Mouse (Mus musculus) liver, embryonic 12.5 days (tissue): ENCODE results near the gene C1qtnf6. TPM values are rescaled to one million over a fixed set of nuclear protein-coding genes. Genes with fewer than 3 reads are reported as not detected.

Experiments used
- ATAC-seq: fragments of 200-750 bp; cut with Nextera tagmentation; 2 replicates; pipeline ENCODE4 v1.8.0; 2017; ENCODE audit warnings: moderate number of reproducible peaks, mild to moderate bottlenecking, moderate library complexity
- H3K27ac ChIP-seq: fragments of 300-500 bp; sonication (generic); 2 replicates; pipeline ENCODE4 v1.5.1; 2016; ENCODE audit warnings: mild to moderate bottlenecking
- H3K27me3 ChIP-seq: fragments of 300-500 bp; sonication (generic); replicated peaks from 2 replicates; pipeline ENCODE4 v1.6.1; 2016; ENCODE audit warnings: mild to moderate bottlenecking, moderate library complexity
- H3K36me3 ChIP-seq: fragments of 300-500 bp; sonication (generic); 2 replicates; pipeline ENCODE4 v1.6.1; 2016; ENCODE audit warnings: mild to moderate bottlenecking, moderate library complexity
- H3K4me1 ChIP-seq: fragments of 300-500 bp; sonication (generic); 2 replicates; pipeline ENCODE4 v1.6.1; 2016
- H3K4me2 ChIP-seq: fragments of 300-500 bp; sonication (generic); 2 replicates; pipeline ENCODE4 v1.6.1; 2016; ENCODE audit warnings: mild to moderate bottlenecking, moderate library complexity
- H3K4me3 ChIP-seq: fragments of 300-500 bp; sonication (generic); 2 replicates; pipeline ENCODE4 v1.5.1; 2016; ENCODE audit warnings: mild to moderate bottlenecking, moderate library complexity
- H3K9ac ChIP-seq: fragments of 300-500 bp; sonication (generic); 2 replicates; pipeline ENCODE4 v1.6.1; 2016; ENCODE audit warnings: mild to moderate bottlenecking, moderate library complexity
- H3K9me3 ChIP-seq: fragments of 300-500 bp; sonication (generic); replicated peaks from 2 replicates; pipeline ENCODE4 v1.6.1; 2016; ENCODE audit warnings: mild to moderate bottlenecking, moderate library complexity
- WGBS: fragments of 180-500 bp; shearing (Covaris S2); methylation state at CpG from one replicate; pipeline ENCODE4 v1.1.7; 2016; ENCODE audit not compliant: insufficient replicate concordance; 5-methylcytosine and 5-hydroxymethylcytosine counted together
- polyA plus RNA-seq: library from polyadenylated mRNA; unstranded; fragments of >200 nt; fragmentation: Nextera tagmentation; extraction: Ambion mirVana; gene quantifications from 2 replicates; pipeline ENCODE4 v1.2.1, GENCODE M21; 2016

C1qtnf6 gene
- polyA plus RNA-seq, 1 experiment from 2014 or later, result 5.6 TPM

- Histone ChIP-seq H3K4me3 (no peak overlapping the region), H3K9me3 (no peaks in the 10 kb centered on the region), H3K27me3 (peaks cover 29% of the 10 kb centered on the region), H3K4me1 (no peaks in the 10 kb centered on the region), H3K27ac (no peak overlapping the region), H3K36me3 (no peaks in the 10 kb centered on the region), H3K4me2 (no peak overlapping the region), H3K9ac (no peak overlapping the region)
- 44% methylated on average over 4 of the region's 4 CpGs for WGBS
- ATAC-seq, result no peak
Observed at GRCm38 (mm10) chr15:78487066-78487465, 44.1 kb downstream of the C1qtnf6 start.

- no peaks in the 10 kb centered on the region for H3K36me3 ChIP-seq
- H3K4me3 ChIP-seq, result no peak overlapping the region
- no peak overlapping the region for H3K27ac ChIP-seq
- H3K9me3 ChIP-seq, result no peaks in the 10 kb centered on the region
- no peak overlapping the region for H3K4me2 ChIP-seq
- H3K4me1 ChIP-seq, result peaks cover 4% of the 10 kb centered on the region; the same call in 1 of the 2 replicates
- WGBS, result 71% methylated on average over 1 of the region's 1 CpGs
- no peak overlapping the region for H3K9ac ChIP-seq
- peaks cover 29% of the 10 kb centered on the region for H3K27me3 ChIP-seq
- no peak for ATAC-seq
Observed at GRCm38 (mm10) chr15:78486564-78486963, 44.7 kb downstream of the C1qtnf6 start.

- ATAC-seq, result no peak
- 51% methylated on average over 4 of the region's 4 CpGs for WGBS
Observed at GRCm38 (mm10) chr15:78483311-78483710, 47.9 kb downstream of the C1qtnf6 start.

GRCm38 (mm10) chr15:78482518-78482917, 48.7 kb downstream of the C1qtnf6 start:
- no peak for ATAC-seq
- H3K27me3 ChIP-seq, result peaks cover 24% of the 10 kb centered on the region
- 42% methylated on average over 3 of the region's 3 CpGs for WGBS

More at GRCm38 (mm10) chr15:78483311-78483710, 47.9 kb downstream of the C1qtnf6 start:
- Histone ChIP-seq H3K4me2 (no peak overlapping the region), H3K9me3 (no peaks in the 10 kb centered on the region), H3K4me1 (peaks cover 9% of the 10 kb centered on the region; the same call in 1 of the 2 replicates), H3K36me3 (no peaks in the 10 kb centered on the region), H3K9ac (no peak overlapping the region), H3K4me3 (no peak overlapping the region), H3K27me3 (peaks cover 29% of the 10 kb centered on the region), H3K27ac (no peak overlapping the region)

GRCm38 (mm10) chr15:78481448-78482000, 49.7 kb downstream of the C1qtnf6 start:
- WGBS, result 37% methylated on average over 9 of the region's 9 CpGs
- peaks cover 9% of the 10 kb centered on the region; the same call in 1 of the 2 replicates for H3K4me1 ChIP-seq
- no peak for ATAC-seq
- H3K27ac ChIP-seq, result no peak overlapping the region
- no peaks in the 10 kb centered on the region for H3K36me3 ChIP-seq
- no peak overlapping the region for H3K9ac ChIP-seq
- no peaks in the 10 kb centered on the region for H3K9me3 ChIP-seq
- H3K4me3 ChIP-seq, result no peak overlapping the region
- H3K27me3 ChIP-seq, result peaks cover 18% of the 10 kb centered on the region
- H3K4me2 ChIP-seq, result no peak overlapping the region

More at GRCm38 (mm10) chr15:78482518-78482917, 48.7 kb downstream of the C1qtnf6 start:
- no peak overlapping the region for H3K4me3 ChIP-seq
- no peak overlapping the region for H3K4me2 ChIP-seq
- H3K4me1 ChIP-seq, result peaks cover 9% of the 10 kb centered on the region; the same call in 1 of the 2 replicates
- H3K27ac ChIP-seq, result no peak overlapping the region
- no peak overlapping the region for H3K9ac ChIP-seq
- H3K9me3 ChIP-seq, result no peaks in the 10 kb centered on the region
- H3K36me3 ChIP-seq, result no peaks in the 10 kb centered on the region

- Histone ChIP-seq H3K9me3 (no peaks in the 10 kb centered on the region), H3K9ac (no peak overlapping the region), H3K27ac (no peak overlapping the region), H3K36me3 (no peaks in the 10 kb centered on the region), H3K4me3 (no peak overlapping the region), H3K4me2 (no peak overlapping the region), H3K27me3 (peaks cover 15% of the 10 kb centered on the region), H3K4me1 (peaks cover 9% of the 10 kb centered on the region; the same call in 1 of the 2 replicates)
- ATAC-seq, result no peak
- WGBS, result 15% methylated on average over 2 of the region's 2 CpGs
Observed at GRCm38 (mm10) chr15:78480991-78481390, 50.2 kb downstream of the C1qtnf6 start.

- WGBS, result 61% methylated on average over 7 of the region's 7 CpGs
- H3K9me3 ChIP-seq, result no peaks in the 10 kb centered on the region
- no peak overlapping the region for H3K4me2 ChIP-seq
- no peak overlapping the region for H3K4me3 ChIP-seq
- H3K27me3 ChIP-seq, result peaks cover 11% of the 10 kb centered on the region
- no peaks in the 10 kb centered on the region for H3K36me3 ChIP-seq
- H3K27ac ChIP-seq, result no peak overlapping the region
- H3K4me1 ChIP-seq, result peaks cover 9% of the 10 kb centered on the region; the same call in 1 of the 2 replicates
- no peak for ATAC-seq
- H3K9ac ChIP-seq, result no peak overlapping the region
Observed at GRCm38 (mm10) chr15:78480111-78480510, 51.1 kb downstream of the C1qtnf6 start.

GRCm38 (mm10) chr15:78479470-78479869, 51.7 kb downstream of the C1qtnf6 start:
- Histone ChIP-seq H3K36me3 (no peaks in the 10 kb centered on the region), H3K4me1 (peaks cover 9% of the 10 kb centered on the region; the same call in 1 of the 2 replicates), H3K9ac (no peak overlapping the region), H3K27ac (no peak overlapping the region), H3K27me3 (peaks cover 5% of the 10 kb centered on the region), H3K9me3 (no peaks in the 10 kb centered on the region), H3K4me2 (no peak overlapping the region), H3K4me3 (no peak overlapping the region)
- WGBS, result 63% methylated on average over 5 of the region's 5 CpGs
- ATAC-seq, result no peak

- 77% methylated on average over 4 of the region's 4 CpGs for WGBS
- Histone ChIP-seq H3K27me3 (peaks cover 11% of the 10 kb centered on the region; the same call in 1 of the 2 replicates), H3K9me3 (no peaks in the 10 kb centered on the region), H3K4me1 (peaks cover 9% of the 10 kb centered on the region; the same call in 1 of the 2 replicates), H3K4me2 (no peak overlapping the region), H3K27ac (no peak overlapping the region), H3K9ac (no peak overlapping the region), H3K4me3 (no peak overlapping the region), H3K36me3 (no peaks in the 10 kb centered on the region)
- no peak for ATAC-seq
Observed at GRCm38 (mm10) chr15:78478073-78478472, 53.1 kb downstream of the C1qtnf6 start.

GRCm38 (mm10) chr15:78476878-78477277, 54.3 kb downstream of the C1qtnf6 start:
- WGBS, result 64% methylated on average over 1 of the region's 1 CpGs

GRCm38 (mm10) chr15:78475604-78476031, 55.6 kb downstream of the C1qtnf6 start:
- 40% methylated on average over 3 of the region's 3 CpGs for WGBS
- Histone ChIP-seq H3K4me1 (peaks cover 6% of the 10 kb centered on the region; the same call in 1 of the 2 replicates), H3K9me3 (no peaks in the 10 kb centered on the region), H3K4me3 (no peak overlapping the region), H3K27ac (no peak overlapping the region), H3K27me3 (peaks cover 11% of the 10 kb centered on the region; the same call in 1 of the 2 replicates), H3K4me2 (no peak overlapping the region), H3K36me3 (no peaks in the 10 kb centered on the region), H3K9ac (no peak overlapping the region)
- no peak for ATAC-seq

More at GRCm38 (mm10) chr15:78476878-78477277, 54.3 kb downstream of the C1qtnf6 start:
- Histone ChIP-seq H3K4me2 (no peak overlapping the region), H3K4me1 (peaks cover 8% of the 10 kb centered on the region; the same call in 1 of the 2 replicates), H3K9ac (no peak overlapping the region), H3K27ac (no peak overlapping the region), H3K9me3 (no peaks in the 10 kb centered on the region), H3K4me3 (no peak overlapping the region), H3K36me3 (no peaks in the 10 kb centered on the region), H3K27me3 (peaks cover 11% of the 10 kb centered on the region; the same call in 1 of the 2 replicates)
- no peak for ATAC-seq

GRCm38 (mm10) chr15:78473442-78473841, 57.8 kb downstream of the C1qtnf6 start:
- 70% methylated on average over 6 of the region's 6 CpGs for WGBS
- H3K4me1 ChIP-seq, result peaks cover 13% of the 10 kb centered on the region; the same call in 1 of the 2 replicates
- ATAC-seq, result no peak

More at GRCm38 (mm10) chr15:78473442-78473841, 57.8 kb downstream of the C1qtnf6 start:
- Histone ChIP-seq H3K9me3 (no peaks in the 10 kb centered on the region), H3K9ac (no peak overlapping the region), H3K27ac (no peak overlapping the region), H3K4me2 (no peak overlapping the region), H3K36me3 (no peaks in the 10 kb centered on the region), H3K27me3 (peaks cover 11% of the 10 kb centered on the region; the same call in 1 of the 2 replicates), H3K4me3 (no peak overlapping the region)
